Mouse (Mus musculus): ENCODE results near the gene Aggf1. TPM values are rescaled to one million over a fixed set of nuclear protein-coding genes. Genes with fewer than 3 reads are reported as not detected.

The Aggf1 gene
- polyA plus RNA-seq, 1 experiment: 42.4 TPM

DNA sequence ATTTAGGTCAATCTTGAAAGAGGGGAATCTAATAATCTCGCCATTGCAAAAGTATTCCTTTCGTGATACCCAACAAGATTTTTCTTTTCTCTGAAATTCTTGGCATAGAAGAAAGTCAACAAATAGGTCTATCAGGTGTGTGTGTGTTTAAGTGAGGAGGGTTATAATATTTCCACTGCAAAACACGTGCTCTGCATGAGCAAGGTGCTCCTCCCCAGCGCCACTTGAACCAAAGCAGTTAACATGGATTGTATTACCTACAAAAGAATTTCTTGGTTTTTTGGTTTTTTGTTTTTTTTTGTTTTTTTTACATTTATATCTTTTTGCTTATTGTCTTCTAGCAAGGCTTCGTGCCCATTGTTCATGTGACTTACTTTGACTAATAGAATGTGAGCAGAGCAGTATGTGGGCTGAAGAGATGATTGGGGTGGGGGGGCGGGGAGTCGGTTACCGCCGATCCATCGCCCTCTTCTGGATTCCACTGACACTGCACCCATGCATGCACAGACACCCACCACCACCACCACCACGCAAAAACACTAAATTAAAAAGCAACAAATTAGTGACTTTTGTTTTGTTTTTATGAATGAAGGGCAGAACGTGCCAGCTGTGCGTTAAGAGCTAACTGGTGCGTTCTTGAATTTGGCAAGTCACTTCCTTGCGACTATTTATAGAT is 51.1 kb downstream of the Aggf1 start:
- H3K36me3 ChIP-seq (ENCODE audit: control insufficient read depth, insufficient read depth, low read length, poor library complexity, severe bottlenecking): no peaks in the 10 kb centered on the region
- H3K9ac ChIP-seq (ENCODE audit: low read depth, poor library complexity, severe bottlenecking): peak overlapping the region; percentile 91
- H3K4me1 ChIP-seq (ENCODE audit: control insufficient read depth, insufficient read depth, low read length): peaks cover 3% of the 10 kb centered on the region
- H3K27ac ChIP-seq (ENCODE audit: insufficient read depth, low read length): no peak overlapping the region
- peak overlapping the region; percentile 62 for H3K4me3 ChIP-seq (ENCODE audit: low read depth, low read length)
- TF ChIP-seq POLR2A (IDR thresholded peaks at IDR 0.05; ENCODE audit: insufficient read depth, low read length): no peak
- TF ChIP-seq EP300 (IDR thresholded peaks at IDR 0.05; ENCODE audit: insufficient read depth, low read depth, low read length): no peak
- peak; percentile 45 for TF ChIP-seq CTCF (IDR thresholded peaks at IDR 0.05; ENCODE audit: low read depth, low read length)
- H3K27me3 ChIP-seq (ENCODE audit: control insufficient read depth, insufficient read depth, low read length, poor library complexity, severe bottlenecking): no peaks in the 10 kb centered on the region; the same call in 1 of the 2 replicates
- H3K9me3 ChIP-seq (replicated peaks; ENCODE audit: control insufficient read depth, insufficient read depth, low read length, poor library complexity, severe bottlenecking): no peaks in the 10 kb centered on the region

DNA sequence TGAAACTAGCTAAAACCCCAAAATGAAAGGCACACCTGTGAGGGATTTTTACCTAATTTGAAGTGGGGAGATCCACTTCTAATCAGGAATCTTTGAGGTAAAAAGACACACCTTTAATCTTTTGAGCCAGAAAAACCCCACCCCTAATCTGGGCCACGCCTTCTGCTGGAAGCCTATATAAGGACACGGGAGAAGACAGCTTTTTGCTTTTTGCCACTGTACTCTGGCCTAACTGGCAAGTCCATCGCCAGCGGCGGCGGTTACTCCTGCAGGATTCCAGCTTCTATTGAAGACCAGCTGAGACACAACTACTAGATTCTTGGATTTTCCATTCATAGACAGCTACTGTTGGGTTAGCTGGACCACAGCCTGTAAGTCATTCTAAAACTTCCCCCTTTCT is 51.8 kb downstream of the Aggf1 start, which contains the start of gene Zbed3:
Gene Zbed3, plus strand, starts transcription at position 213 of the 400 bp plus-strand sequence.
- H3K27ac ChIP-seq (ENCODE audit: insufficient read depth, low read length): no peak within 1 kb of the TSS
- H3K36me3 ChIP-seq (ENCODE audit: control insufficient read depth, insufficient read depth, low read length, poor library complexity, severe bottlenecking): no peaks in the 10 kb centered on the region
- H3K4me1 ChIP-seq (ENCODE audit: control insufficient read depth, insufficient read depth, low read length): peaks cover 3% of the 10 kb centered on the region
- no peaks in the 10 kb centered on the region for H3K9me3 ChIP-seq (replicated peaks; ENCODE audit: control insufficient read depth, insufficient read depth, low read length, poor library complexity, severe bottlenecking)
- TF ChIP-seq CTCF (IDR thresholded peaks at IDR 0.05; ENCODE audit: low read depth, low read length) (no peak), POLR2A (IDR thresholded peaks at IDR 0.05; ENCODE audit: insufficient read depth, low read length) (no peak), EP300 (IDR thresholded peaks at IDR 0.05; ENCODE audit: insufficient read depth, low read depth, low read length) (no peak)
- peak within 1 kb of the TSS; percentile 91 for H3K9ac ChIP-seq (ENCODE audit: low read depth, poor library complexity, severe bottlenecking)
- H3K4me3 ChIP-seq (ENCODE audit: low read depth, low read length): peak within 1 kb of the TSS; percentile 62
- no peaks in the 10 kb centered on the region; the same call in 1 of the 2 replicates for H3K27me3 ChIP-seq (ENCODE audit: control insufficient read depth, insufficient read depth, low read length, poor library complexity, severe bottlenecking)

DNA sequence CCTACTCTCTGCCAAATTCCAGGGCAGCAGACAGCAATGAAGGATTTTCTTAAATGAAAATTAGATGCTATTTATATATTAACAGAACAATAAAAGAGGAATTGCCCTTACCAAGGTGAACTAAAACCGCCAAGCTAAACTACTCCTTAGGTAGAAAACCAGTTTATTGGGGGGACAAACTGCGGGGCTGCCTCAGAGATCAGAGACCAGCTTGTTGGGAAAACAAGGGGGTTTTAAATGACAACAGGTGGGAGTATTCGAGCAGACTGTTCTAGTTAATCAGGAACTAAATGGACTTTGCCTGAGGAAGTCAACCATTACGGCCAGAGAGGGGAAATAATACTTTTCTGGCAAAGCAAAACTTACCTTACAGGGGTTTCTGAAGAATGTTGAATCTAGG is 54.7 kb downstream of the Aggf1 start:
- Histone ChIP-seq H3K9ac (ENCODE audit: low read depth, poor library complexity, severe bottlenecking) (no peak overlapping the region), H3K27me3 (ENCODE audit: control insufficient read depth, insufficient read depth, low read length, poor library complexity, severe bottlenecking) (no peaks in the 10 kb centered on the region; the same call in 1 of the 2 replicates), H3K4me3 (ENCODE audit: low read depth, low read length) (no peak overlapping the region), H3K4me1 (ENCODE audit: control insufficient read depth, insufficient read depth, low read length) (no peaks in the 10 kb centered on the region), H3K9me3 (replicated peaks; ENCODE audit: control insufficient read depth, insufficient read depth, low read length, poor library complexity, severe bottlenecking) (no peaks in the 10 kb centered on the region), H3K36me3 (ENCODE audit: control insufficient read depth, insufficient read depth, low read length, poor library complexity, severe bottlenecking) (no peaks in the 10 kb centered on the region), H3K27ac (ENCODE audit: insufficient read depth, low read length) (no peak overlapping the region)
- TF ChIP-seq POLR2A (IDR thresholded peaks at IDR 0.05; ENCODE audit: insufficient read depth, low read length): no peak
- TF ChIP-seq EP300 (IDR thresholded peaks at IDR 0.05; ENCODE audit: insufficient read depth, low read depth, low read length): no peak
- no peak for TF ChIP-seq CTCF (IDR thresholded peaks at IDR 0.05; ENCODE audit: low read depth, low read length)

DNA sequence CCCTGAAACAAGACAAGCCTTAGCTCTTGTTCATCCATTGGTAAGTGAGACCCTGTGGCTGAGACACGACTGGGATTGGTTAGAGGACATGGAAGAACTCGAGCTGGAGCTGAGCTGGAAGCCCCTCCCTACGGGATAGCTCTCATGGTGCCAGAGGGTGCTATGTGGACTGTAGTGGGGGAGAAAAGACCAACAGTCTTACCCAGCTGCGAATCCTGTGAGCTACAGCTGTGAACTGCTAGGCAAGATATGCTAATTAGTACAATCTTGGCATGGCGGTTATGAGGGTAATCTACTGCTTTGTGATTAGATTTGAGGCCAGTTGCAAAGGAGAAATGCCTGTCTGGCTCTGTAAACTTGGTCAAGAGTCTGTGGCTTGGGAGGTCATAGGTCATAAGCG is 56.0 kb downstream of the Aggf1 start:
- H3K27me3 ChIP-seq (ENCODE audit: control insufficient read depth, insufficient read depth, low read length, poor library complexity, severe bottlenecking): no peaks in the 10 kb centered on the region; the same call in 1 of the 2 replicates
- no peaks in the 10 kb centered on the region for H3K9me3 ChIP-seq (replicated peaks; ENCODE audit: control insufficient read depth, insufficient read depth, low read length, poor library complexity, severe bottlenecking)
- no peak overlapping the region for H3K9ac ChIP-seq (ENCODE audit: low read depth, poor library complexity, severe bottlenecking)
- no peaks in the 10 kb centered on the region for H3K36me3 ChIP-seq (ENCODE audit: control insufficient read depth, insufficient read depth, low read length, poor library complexity, severe bottlenecking)
- H3K4me3 ChIP-seq (ENCODE audit: low read depth, low read length): no peak overlapping the region
- H3K27ac ChIP-seq (ENCODE audit: insufficient read depth, low read length): no peak overlapping the region
- H3K4me1 ChIP-seq (ENCODE audit: control insufficient read depth, insufficient read depth, low read length): no peaks in the 10 kb centered on the region
- TF ChIP-seq POLR2A (IDR thresholded peaks at IDR 0.05; ENCODE audit: insufficient read depth, low read length): no peak

DNA sequence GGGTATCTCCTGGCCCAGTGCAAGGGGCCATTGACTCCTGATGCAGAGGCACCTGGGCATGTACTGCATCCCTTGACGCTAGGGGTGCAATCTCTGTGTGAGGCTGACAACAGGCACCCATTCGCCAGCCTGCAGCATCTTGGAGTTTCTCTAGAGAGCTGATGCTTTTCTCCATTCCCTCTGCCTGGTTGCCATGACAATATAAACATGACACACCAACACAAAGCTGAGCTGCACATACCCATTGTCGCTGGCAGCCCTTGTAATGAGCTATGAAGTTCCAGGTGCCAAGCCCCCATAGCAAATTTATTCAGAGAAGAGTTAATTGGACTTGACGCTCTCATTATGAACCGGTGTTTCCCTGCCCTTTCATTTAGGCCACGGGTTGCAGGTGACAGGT is 63.1 kb downstream of the Aggf1 start:
- H3K4me1 ChIP-seq (ENCODE audit: control insufficient read depth, insufficient read depth, low read length): no peaks in the 10 kb centered on the region
- no peak overlapping the region for H3K27ac ChIP-seq (ENCODE audit: insufficient read depth, low read length)
- no peaks in the 10 kb centered on the region for H3K27me3 ChIP-seq (ENCODE audit: control insufficient read depth, insufficient read depth, low read length, poor library complexity, severe bottlenecking)
- H3K9ac ChIP-seq (ENCODE audit: low read depth, poor library complexity, severe bottlenecking): no peak overlapping the region
- no peak overlapping the region for H3K4me3 ChIP-seq (ENCODE audit: low read depth, low read length)
- no peaks in the 10 kb centered on the region for H3K36me3 ChIP-seq (ENCODE audit: control insufficient read depth, insufficient read depth, low read length, poor library complexity, severe bottlenecking)
- H3K9me3 ChIP-seq (replicated peaks; ENCODE audit: control insufficient read depth, insufficient read depth, low read length, poor library complexity, severe bottlenecking): no peaks in the 10 kb centered on the region
- no peak for TF ChIP-seq POLR2A (IDR thresholded peaks at IDR 0.05; ENCODE audit: insufficient read depth, low read length)
- no peak for TF ChIP-seq EP300 (IDR thresholded peaks at IDR 0.05; ENCODE audit: insufficient read depth, low read depth, low read length)
- no peak for TF ChIP-seq CTCF (IDR thresholded peaks at IDR 0.05; ENCODE audit: low read depth, low read length)

DNA sequence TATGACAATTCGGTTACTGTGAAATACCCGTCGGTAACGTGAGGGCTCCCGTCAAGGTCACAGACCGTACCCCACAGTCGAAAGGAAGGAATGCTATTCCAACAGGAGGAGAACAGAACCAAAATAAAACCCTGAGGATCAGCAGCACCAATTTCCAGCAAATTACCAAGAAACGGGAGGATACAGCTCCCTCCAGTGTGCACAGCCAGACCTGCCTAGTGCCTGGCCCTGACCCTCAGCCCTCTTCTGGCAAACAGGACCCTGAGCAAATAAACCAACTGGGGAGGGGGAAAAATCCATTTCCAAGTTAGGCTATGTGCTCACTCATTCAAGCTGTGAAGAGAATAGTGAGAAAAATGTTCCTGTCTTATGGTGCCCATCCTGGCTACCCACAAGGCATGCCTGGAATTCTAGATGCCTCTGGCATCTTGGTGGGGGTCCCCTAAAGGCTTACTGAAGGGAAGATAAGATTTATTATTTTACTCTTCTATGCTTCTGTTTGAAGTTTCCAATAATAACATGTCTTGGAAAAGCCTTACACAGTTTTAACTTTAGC is 68.0 kb downstream of the Aggf1 start:
- H3K4me3 ChIP-seq (ENCODE audit: low read depth, low read length): no peak overlapping the region
- no peaks in the 10 kb centered on the region for H3K27me3 ChIP-seq (ENCODE audit: control insufficient read depth, insufficient read depth, low read length, poor library complexity, severe bottlenecking)
- no peak overlapping the region for H3K9ac ChIP-seq (ENCODE audit: low read depth, poor library complexity, severe bottlenecking)
- TF ChIP-seq EP300 (IDR thresholded peaks at IDR 0.05; ENCODE audit: insufficient read depth, low read depth, low read length): no peak
- TF ChIP-seq POLR2A (IDR thresholded peaks at IDR 0.05; ENCODE audit: insufficient read depth, low read length): no peak
- TF ChIP-seq CTCF (IDR thresholded peaks at IDR 0.05; ENCODE audit: low read depth, low read length): no peak
- no peak overlapping the region for H3K27ac ChIP-seq (ENCODE audit: insufficient read depth, low read length)
- no peaks in the 10 kb centered on the region for H3K4me1 ChIP-seq (ENCODE audit: control insufficient read depth, insufficient read depth, low read length)
- no peaks in the 10 kb centered on the region for H3K9me3 ChIP-seq (replicated peaks; ENCODE audit: control insufficient read depth, insufficient read depth, low read length, poor library complexity, severe bottlenecking)
- H3K36me3 ChIP-seq (ENCODE audit: control insufficient read depth, insufficient read depth, low read length, poor library complexity, severe bottlenecking): no peaks in the 10 kb centered on the region
